ENCODE assay signal across 16 mouse cellular contexts in genomic region chr13:47611439-47611838, GRCm38 (mm10).
"Had no signal": no experiment of that assay in that cellular context is flagged by ENCODE, and none has a peak within 500 bp of the region (broad histone marks: within the 10 kb centered on the region; RNA-seq: fewer than 3 reads in every experiment).

No protein-coding gene starts in this region.

- H3K4me3 ChIP-seq: neural tube, embryonic 13.5 days; neural tube, embryonic 15.5 days; stomach, embryonic 15.5 days had no signal

- H3K4me2 ChIP-seq: neural tube, embryonic 13.5 days; neural tube, embryonic 15.5 days; stomach, embryonic 15.5 days had no signal

- H3K9me3 ChIP-seq: neural tube, embryonic 13.5 days; neural tube, embryonic 15.5 days; stomach, embryonic 15.5 days had no signal

- H3K36me3 ChIP-seq: neural tube, embryonic 13.5 days; neural tube, embryonic 15.5 days; stomach, embryonic 15.5 days had no signal

- H3K27ac ChIP-seq: neural tube, embryonic 13.5 days; neural tube, embryonic 15.5 days; stomach, embryonic 15.5 days; stomach, postnatal 0 days had no signal

- H3K4me1 ChIP-seq: stomach, embryonic 15.5 days had no signal

- DNase-seq: retina, postnatal 1 day; right cerebral cortex, adult 18-20 months; right cerebral cortex, postnatal 14 days; right cerebral cortex, postnatal 25 days; right cerebral cortex, postnatal 4 days; spleen, adult 18-20 months; thymus, adult 18-20 months; thymus, adult 2 months; thymus, postnatal 14 days; thymus, postnatal 25 days; thymus, postnatal 36 days; thymus, postnatal 4 days had no signal

- H3K9ac ChIP-seq: neural tube, embryonic 13.5 days; neural tube, embryonic 15.5 days; stomach, embryonic 15.5 days had no signal

- H3K27me3 ChIP-seq: neural tube, embryonic 13.5 days; neural tube, embryonic 15.5 days; stomach, embryonic 15.5 days had no signal
